Mouse (Mus musculus) cortical plate, adult 2 months (tissue): ENCODE data around the gene Zranb3.

ENCODE experiments used
- CTCF ChIP-seq: fragments of 200-500 bp; IDR thresholded peaks from 2 replicates; pipeline ENCODE4 v1.5.1; 2011; ENCODE audit warnings: mild to moderate bottlenecking, control low read depth, low read length; ENCODE audit not compliant: insufficient read depth; ENCODE audit errors: extremely low read depth
- POLR2A ChIP-seq: fragments of 200-500 bp; IDR thresholded peaks from 2 replicates; pipeline ENCODE4 v1.6.1; 2011; ENCODE audit warnings: mild to moderate bottlenecking, low read length, control low read depth; ENCODE audit not compliant: insufficient read depth; ENCODE audit errors: extremely low read depth

GRCm38 (mm10) chr1:127937277-127937676 lies 165.6 kb downstream of the Zranb3 start:
- TF ChIP-seq CTCF (peak; percentile 27; the same call in 1 of the 2 replicates), POLR2A (no peak)
